Mouse (Mus musculus) heart, postnatal 0 days (tissue): Measurements from ENCODE around the gene Hoxc6.

Experiments
- CTCF ChIP-seq: IDR thresholded peaks from 2 replicates; pipeline ENCODE4 v1.5.1; 2016; ENCODE audit warnings: antibody characterized with exemption, control low read depth, low read depth
- EP300 ChIP-seq: IDR thresholded peaks from 2 replicates; pipeline ENCODE4 v1.6.1; 2016; ENCODE audit warnings: antibody characterized with exemption, low read depth

DNA sequence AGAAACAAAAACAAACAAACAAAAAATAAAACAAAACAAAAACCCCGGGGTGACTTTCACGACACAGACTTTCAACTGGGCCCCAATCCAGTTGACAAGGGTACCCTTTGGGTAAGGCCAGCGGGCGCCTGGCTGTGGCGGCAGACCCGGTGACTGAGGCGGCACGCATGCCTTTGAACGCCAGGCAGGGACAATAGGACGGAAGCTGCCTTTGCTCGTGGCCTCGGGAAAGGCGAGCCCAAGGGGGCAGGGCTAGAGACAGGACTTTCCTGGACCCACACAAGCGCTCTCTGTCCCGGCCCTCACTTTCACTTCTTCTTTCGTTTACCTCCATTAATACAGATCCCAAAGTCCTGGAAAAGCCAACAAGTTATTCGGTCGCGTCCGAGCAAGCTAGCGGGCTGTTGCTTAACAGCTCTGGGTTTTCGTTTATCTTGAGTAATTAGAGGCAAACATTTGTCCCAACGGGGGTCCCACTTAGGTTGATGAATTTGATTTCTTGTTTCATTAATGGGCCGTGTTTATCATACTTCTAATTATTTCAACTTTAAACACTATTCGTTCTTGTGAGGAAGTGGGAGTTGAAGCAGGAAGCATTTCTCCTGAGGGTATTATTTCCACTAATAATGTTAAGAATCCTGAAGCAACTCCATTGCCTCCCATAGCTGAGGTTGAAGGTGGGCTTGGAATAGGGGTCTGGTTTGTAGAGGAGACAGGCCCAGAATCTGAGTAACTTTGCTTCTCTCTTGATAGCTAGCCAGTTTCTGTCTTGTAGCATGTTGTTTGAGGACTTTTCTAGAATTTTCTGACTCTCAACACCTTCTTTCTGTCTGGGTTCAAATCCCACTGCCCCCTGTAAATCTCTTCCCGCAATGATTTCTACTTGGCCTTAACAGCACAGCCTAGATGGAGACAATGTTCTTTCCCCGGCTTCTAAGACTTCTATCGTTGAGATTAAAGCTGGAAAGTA lies 34.1 kb upstream of the Hoxc6 start:
- TF ChIP-seq CTCF (no peak), EP300 (no peak)
